In genomic region chr13:36150272-36150671, GRCm38 (mm10) we compare ENCODE assay signal across 27 mouse cellular contexts. TPM values are rescaled to one million over a fixed set of nuclear protein-coding genes. Genes with fewer than 3 reads are reported as not detected.
DNase-seq lines count a peak whose midpoint lies in the region; ATAC-seq and TF ChIP-seq lines count a peak whose summit lies in the region.
"Had no signal": no experiment of that assay in that cellular context is flagged by ENCODE, and none has a peak within 500 bp of the region (broad histone marks: within the 10 kb centered on the region; RNA-seq: fewer than 3 reads in every experiment).

No protein-coding gene starts in this region.

- H3K4me1 ChIP-seq in intestine, embryonic 16.5 days (ENCODE audit: control insufficient read depth, insufficient read depth, low read length): peaks cover 19% of the 10 kb centered on the region
- 0 out of 2 replicates have a peak, but pooled peaks cover 6% of the 10 kb centered on the region for H3K4me1 ChIP-seq in intestine, embryonic 15.5 days (replicated peaks)
- peaks cover 5% of the 10 kb centered on the region for H3K4me1 ChIP-seq in lung, adult 2 months (ENCODE audit: control insufficient read depth, insufficient read depth, low read length)
- H3K4me1 ChIP-seq in heart, embryonic 12.5 days (replicated peaks): peaks cover 30% of the 10 kb centered on the region

- TF ChIP-seq CTCF in lung, adult 2 months (IDR thresholded peaks at IDR 0.05; ENCODE audit: insufficient read depth, low read length): no peak

- H3K4me2 ChIP-seq in intestine, embryonic 16.5 days (ENCODE audit: low read depth, low read length): no peak overlapping the region
- no peak overlapping the region for H3K4me2 ChIP-seq in intestine, embryonic 15.5 days (replicated peaks)
- H3K4me2 ChIP-seq in heart, embryonic 12.5 days: no peak overlapping the region
- H3K4me2 ChIP-seq: forebrain, embryonic 13.5 days; heart, embryonic 11.5 days; hindbrain, embryonic 14.5 days; midbrain, embryonic 13.5 days; stomach, embryonic 15.5 days had no signal

- H3K36me3 ChIP-seq in intestine, embryonic 16.5 days (ENCODE audit: control insufficient read depth, insufficient read depth, low read length): no peaks in the 10 kb centered on the region
- H3K36me3 ChIP-seq in intestine, embryonic 15.5 days: no peaks in the 10 kb centered on the region
- no peaks in the 10 kb centered on the region for H3K36me3 ChIP-seq in splenic B cell, adult 2 months (ENCODE audit: control insufficient read depth, insufficient read depth, low read length, poor library complexity, severe bottlenecking)
- H3K36me3 ChIP-seq in heart, embryonic 12.5 days: no peaks in the 10 kb centered on the region
- H3K36me3 ChIP-seq: liver, embryonic 15.5 days; midbrain, embryonic 13.5 days; stomach, embryonic 15.5 days had no signal

- H3K9me3 ChIP-seq in intestine, embryonic 16.5 days (ENCODE audit: control insufficient read depth, low read length): no peaks in the 10 kb centered on the region
- no peaks in the 10 kb centered on the region for H3K9me3 ChIP-seq in intestine, embryonic 15.5 days
- H3K9me3 ChIP-seq in heart, embryonic 12.5 days (replicated peaks): no peaks in the 10 kb centered on the region
- H3K9me3 ChIP-seq: forebrain, embryonic 13.5 days; liver, embryonic 15.5 days; midbrain, embryonic 13.5 days; stomach, embryonic 15.5 days had no signal

- no peak overlapping the region for H3K27ac ChIP-seq in intestine, embryonic 16.5 days (ENCODE audit: low read length)
- no peak overlapping the region for H3K27ac ChIP-seq in intestine, embryonic 15.5 days
- H3K27ac ChIP-seq in heart, embryonic 12.5 days (ENCODE audit: poor library complexity, severe bottlenecking): no peak overlapping the region
- H3K27ac ChIP-seq: forebrain, embryonic 13.5 days; hindbrain, embryonic 14.5 days; kidney, postnatal 0 days; liver, embryonic 15.5 days; midbrain, embryonic 13.5 days; stomach, embryonic 15.5 days had no signal

- WGBS in intestine, embryonic 16.5 days: 40% methylated on average over 5 of the region's 5 CpGs
- 43% methylated on average over 5 of the region's 5 CpGs for WGBS in intestine, embryonic 15.5 days
- WGBS in lung, adult 2 months: 49% methylated on average over 5 of the region's 5 CpGs
- WGBS in heart, embryonic 12.5 days: 78% methylated on average over 5 of the region's 5 CpGs

- H3K4me3 ChIP-seq in intestine, embryonic 16.5 days (ENCODE audit: low read length): no peak overlapping the region
- no peak overlapping the region for H3K4me3 ChIP-seq in intestine, embryonic 15.5 days (replicated peaks)
- H3K4me3 ChIP-seq in lung, adult 2 months (replicated peaks; ENCODE audit: extremely low read depth, low read depth, low read length): no peak overlapping the region
- H3K4me3 ChIP-seq in heart, embryonic 12.5 days: no peak overlapping the region
- H3K4me3 ChIP-seq: forebrain, embryonic 13.5 days; liver, embryonic 15.5 days; midbrain, embryonic 13.5 days; stomach, embryonic 15.5 days had no signal

- DNase-seq in lung, postnatal 36 days: peak; percentile 17
- DNase-seq in lung, adult 2 months: no peak
- peak; percentile 19 for DNase-seq in splenic B cell, adult 2 months (ENCODE audit: low read depth, low spot score)
- DNase-seq: adrenal gland, postnatal 25 days; cerebellum, adult 9-10 months; cerebellum, postnatal 36 days; gastrocnemius, postnatal 25 days; heart, adult 18-20 months; kidney, adult 8-10 months; kidney, postnatal 4 days; layer of hippocampus, adult 9-11 months; liver; lung, postnatal 10 days; retina, postnatal 1 day; right cerebral cortex, postnatal 14 days; thymus, postnatal 36 days had no signal

- H3K9ac ChIP-seq in intestine, embryonic 16.5 days (ENCODE audit: low read depth, low read length): no peak overlapping the region
- no peak overlapping the region for H3K9ac ChIP-seq in intestine, embryonic 15.5 days
- H3K9ac ChIP-seq in heart, embryonic 12.5 days: no peak overlapping the region
- H3K9ac ChIP-seq: forebrain, embryonic 13.5 days; hindbrain, embryonic 14.5 days; liver, embryonic 15.5 days; midbrain, embryonic 13.5 days; stomach, embryonic 15.5 days had no signal

- TF ChIP-seq POLR2A in lung, adult 2 months (IDR thresholded peaks at IDR 0.05; ENCODE audit: borderline replicate concordance, extremely low read depth, low read depth, low read length): no peak

- 0 out of 2 replicates have a peak, but pooled peaks have one; percentile 5 for ATAC-seq in intestine, embryonic 16.5 days
- ATAC-seq in intestine, embryonic 15.5 days: no peak
- peak; percentile 61 for ATAC-seq in granulocyte monocyte progenitor cell, adult 5-6 weeks (replicated peaks; ENCODE audit: poor library complexity, severe bottlenecking)
- no peak for ATAC-seq in heart, embryonic 12.5 days (ENCODE audit: insufficient number of reproducible peaks, low FRiP score)
- ATAC-seq: forebrain, embryonic 13.5 days; midbrain, embryonic 13.5 days had no signal

- no peaks in the 10 kb centered on the region for H3K27me3 ChIP-seq in intestine, embryonic 16.5 days (replicated peaks; ENCODE audit: control insufficient read depth, insufficient read depth, low read length)
- H3K27me3 ChIP-seq in intestine, embryonic 15.5 days (replicated peaks): no peaks in the 10 kb centered on the region
- H3K27me3 ChIP-seq in splenic B cell, adult 2 months (ENCODE audit: control insufficient read depth, insufficient read depth, low read length, poor library complexity, severe bottlenecking): no peaks in the 10 kb centered on the region
- H3K27me3 ChIP-seq in heart, embryonic 12.5 days (replicated peaks): no peaks in the 10 kb centered on the region
- H3K27me3 ChIP-seq: forebrain, embryonic 13.5 days; liver, embryonic 15.5 days; midbrain, embryonic 13.5 days; stomach, embryonic 15.5 days had no signal

RNA-seq across cellular contexts. Expression of gene Lyrm4, which starts 32.9 kb away (rescaled TPM):
- polyA plus RNA-seq in intestine, embryonic 16.5 days (2015; fragmentation: Nextera tagmentation; extraction: Ambion mirVana): 20.9 and 22.9 TPM in 2 replicates
- polyA plus RNA-seq in intestine, embryonic 15.5 days (2015; fragmentation: Nextera tagmentation; extraction: Ambion mirVana): 25.7 and 25.9 TPM in 2 replicates
- 4.5 and 5.2 TPM in 2 replicates for polyA plus RNA-seq in lung, adult 2 months (2012; rRNA removed)
- total RNA-seq in granulocyte monocyte progenitor cell, adult 5-6 weeks (2014; fragmentation: Nextera tagmentation): 5.1 and 8.1 TPM in 2 replicates
- total RNA-seq in granulocyte monocyte progenitor cell, adult 5-6 weeks (2017): 10.8 and 13.7 TPM in 2 replicates
- 21.0 and 24.1 TPM in 2 replicates for polyA plus RNA-seq in heart, embryonic 12.5 days (2016; fragmentation: Nextera tagmentation; extraction: Ambion mirVana)

RNA-seq across cellular contexts. Expression of gene Fars2, which starts 33.1 kb away (rescaled TPM):
- polyA plus RNA-seq in intestine, embryonic 16.5 days (2015; fragmentation: Nextera tagmentation; extraction: Ambion mirVana): 45.1 and 48.2 TPM in 2 replicates
- polyA plus RNA-seq in intestine, embryonic 15.5 days (2015; fragmentation: Nextera tagmentation; extraction: Ambion mirVana): 41.8 and 48.9 TPM in 2 replicates
- polyA plus RNA-seq in lung, adult 2 months (2012; rRNA removed): 25.1 and 34.9 TPM in 2 replicates
- 35.2 and 40.0 TPM in 2 replicates for total RNA-seq in granulocyte monocyte progenitor cell, adult 5-6 weeks (2014; fragmentation: Nextera tagmentation)
- 57.4 and 64.2 TPM in 2 replicates for total RNA-seq in granulocyte monocyte progenitor cell, adult 5-6 weeks (2017)
- 46.3 and 48.3 TPM in 2 replicates for polyA plus RNA-seq in heart, embryonic 12.5 days (2016; fragmentation: Nextera tagmentation; extraction: Ambion mirVana)

Comparison
In these comparisons a context has a peak if more than half of its experiments do, and no peak if none do; other contexts are left out.
1. ATAC-seq: peak in intestine, embryonic 16.5 days (single experiment) and granulocyte monocyte progenitor cell, adult 5-6 weeks (single experiment); none in intestine, embryonic 15.5 days (single experiment) and heart, embryonic 12.5 days (single experiment).